Mouse (Mus musculus) E14TG2a.4 (cell line): ENCODE measurements around the gene Rps6ka5.

ENCODE experiments used
- CTCF ChIP-seq: conservative IDR thresholded peaks from 2 replicates; pipeline ENCODE4 v1.5.1; 2014; ENCODE audit warnings: low read length
- POU5F1 ChIP-seq: IDR thresholded peaks from 2 replicates; pipeline ENCODE4 v1.6.1; 2014; ENCODE audit warnings: low read length, borderline replicate concordance

DNA sequence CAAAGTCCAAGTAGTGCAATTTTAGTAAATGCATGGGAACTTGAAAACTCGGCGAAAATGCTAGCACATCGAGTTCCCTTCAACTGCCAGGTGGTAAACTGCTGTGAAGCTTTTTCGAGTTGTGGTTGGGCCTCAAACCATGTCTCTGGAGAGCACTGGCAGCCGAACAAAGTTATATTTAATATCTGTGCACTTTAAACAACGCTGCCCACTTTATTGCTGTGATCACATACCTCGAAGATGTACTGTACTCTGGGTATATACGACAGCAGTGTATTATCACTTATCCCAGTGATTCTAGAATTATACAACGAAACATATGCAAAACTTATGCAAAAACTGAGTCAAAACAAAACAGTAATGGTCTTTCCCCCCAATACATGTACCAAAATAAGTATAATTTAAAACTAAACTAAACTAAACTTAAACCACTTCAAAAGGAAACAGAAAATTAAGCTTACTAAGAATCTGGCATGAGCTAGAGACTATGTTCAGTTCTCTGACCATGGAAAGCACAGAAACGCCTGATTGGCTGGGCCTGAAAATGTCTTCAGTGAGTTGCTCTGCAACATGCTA lies 15.6 kb downstream of the Rps6ka5 start:
- TF ChIP-seq CTCF (no peak), POU5F1 (no peak)
